Mouse (Mus musculus): Measurements from ENCODE around the gene Scube1.

Scube1 gene

DNA sequence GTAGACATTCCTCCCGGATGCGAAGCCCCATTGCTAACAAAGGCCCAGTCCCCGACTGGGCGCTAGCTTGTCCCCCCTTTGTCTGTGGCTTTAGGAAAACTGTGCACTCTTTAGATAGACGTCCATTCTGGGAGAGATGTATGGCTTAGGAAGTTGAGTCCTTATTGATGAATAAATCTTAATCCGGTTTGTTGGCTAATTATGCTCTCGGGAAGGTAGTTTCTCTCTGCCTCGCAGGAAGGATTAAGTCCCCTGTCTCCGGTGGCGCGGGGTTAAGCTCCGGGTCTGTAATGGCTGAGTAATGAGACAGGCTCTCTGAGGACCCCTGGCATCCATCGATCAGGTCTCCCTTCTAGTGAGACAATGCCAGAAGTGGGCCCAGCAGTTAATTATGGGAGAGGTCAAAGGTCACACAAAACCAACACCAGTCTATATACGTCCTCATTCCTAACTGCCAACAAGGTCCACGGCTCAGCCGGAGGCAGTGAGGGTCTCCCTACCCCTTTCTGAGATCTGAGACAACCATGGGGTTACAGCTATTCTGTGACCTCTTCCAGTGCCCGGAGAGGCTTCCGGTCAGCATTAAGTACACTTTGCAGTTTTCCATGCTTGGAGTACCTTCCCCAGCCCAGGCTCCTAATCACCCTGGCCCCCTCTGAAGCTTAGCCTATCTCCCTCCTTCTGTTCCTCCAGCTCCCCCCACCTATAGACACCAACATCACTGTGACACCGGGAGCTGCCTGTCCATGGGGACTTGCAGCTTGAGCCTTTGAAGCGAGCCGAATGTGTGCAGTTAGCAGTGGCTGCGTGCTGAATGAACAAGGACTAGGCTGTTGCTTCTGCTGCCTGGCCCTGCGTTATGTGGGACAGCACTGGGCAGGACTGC is 14.7 kb downstream of the Scube1 start:
- DNase-seq (ENCODE audit: low spot score in 2 of 2), result no peak

DNA sequence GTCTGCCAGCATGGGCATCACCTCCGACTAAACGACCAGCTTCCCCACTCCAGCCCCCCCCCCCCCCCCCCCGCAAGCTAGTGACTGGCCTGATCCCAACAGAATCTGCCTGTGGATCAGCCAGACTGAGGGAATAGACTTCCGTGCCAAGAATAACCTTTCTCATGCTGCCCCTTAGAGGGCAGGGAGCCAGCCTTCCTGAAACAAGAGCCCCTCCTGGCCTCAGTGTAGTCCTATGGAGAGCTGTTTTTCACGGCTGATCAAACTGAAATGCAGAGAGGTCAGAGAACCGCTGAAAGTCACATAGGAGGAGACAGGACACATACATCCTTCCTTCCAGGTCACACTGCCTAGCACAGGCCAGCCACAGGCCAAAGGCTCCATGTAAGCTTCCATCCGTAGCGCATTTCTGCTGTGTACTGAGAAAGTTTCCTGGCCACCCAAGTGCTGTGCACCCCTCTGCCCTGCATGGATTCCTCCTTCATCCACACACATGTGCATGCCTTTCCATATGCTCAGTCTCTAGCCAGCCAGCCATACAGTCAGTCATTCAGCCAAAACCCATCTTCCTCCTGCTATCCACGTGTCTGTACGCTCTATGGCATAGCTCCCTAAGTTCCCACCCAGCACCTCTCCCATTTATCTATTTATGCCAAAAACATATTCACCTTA is 18.2 kb downstream of the Scube1 start:
- no peak for DNase-seq (ENCODE audit: low spot score in 2 of 2)

DNA sequence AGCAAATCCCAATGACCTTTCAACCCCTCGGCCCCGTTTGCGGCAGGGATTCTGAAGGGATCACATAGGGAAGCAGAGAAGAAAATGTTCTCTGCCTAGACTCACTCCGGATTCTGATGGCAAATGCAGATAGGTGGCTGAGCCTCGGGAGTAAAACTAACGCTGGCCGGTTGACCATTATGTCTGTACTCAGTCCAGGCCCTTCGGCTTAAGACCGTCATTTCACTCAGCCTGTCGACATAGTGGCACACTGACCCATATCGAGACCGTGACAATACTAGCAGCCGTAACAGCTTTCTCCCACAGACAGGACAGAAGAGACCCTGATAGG is 24.3 kb downstream of the Scube1 start:
- no peak for DNase-seq (ENCODE audit: low spot score in 2 of 2)

DNA sequence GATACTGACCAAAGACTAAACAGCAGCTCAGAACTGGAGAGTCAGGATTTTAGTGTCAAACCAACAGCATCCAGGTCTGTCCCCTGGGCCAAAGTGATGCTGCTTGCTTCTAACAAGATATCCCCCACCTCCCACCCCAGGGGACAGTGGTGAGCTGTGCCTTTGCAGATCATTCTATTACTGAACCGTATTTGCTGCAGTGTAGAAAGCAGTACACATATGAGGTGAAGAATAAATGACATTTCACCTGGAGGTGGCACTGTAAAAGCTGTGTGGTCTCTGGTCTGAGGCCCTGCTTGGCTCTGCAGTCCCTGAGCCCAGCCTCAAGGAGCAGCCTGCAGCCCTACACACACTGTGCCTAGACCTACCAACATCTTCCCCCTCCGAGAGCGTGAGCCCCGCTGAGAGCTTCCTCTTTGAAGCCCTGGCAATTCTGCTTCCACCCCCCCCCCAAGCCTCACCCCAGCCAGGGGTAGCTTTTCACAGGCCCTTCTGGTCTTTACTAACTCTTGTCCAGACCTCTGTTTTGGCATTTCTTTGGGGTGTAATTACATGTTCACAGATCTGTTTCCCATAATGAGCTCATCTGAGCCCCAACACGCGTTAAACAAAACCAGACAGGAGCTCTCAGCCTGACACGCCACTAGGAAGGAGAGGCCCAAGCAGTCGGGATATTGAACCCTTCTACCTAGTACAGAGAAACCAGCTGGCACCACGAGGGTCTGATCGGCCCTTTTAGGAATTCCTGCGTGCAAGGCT is 24.8 kb downstream of the Scube1 start:
- no peak for DNase-seq (ENCODE audit: low spot score in 2 of 2)

DNA sequence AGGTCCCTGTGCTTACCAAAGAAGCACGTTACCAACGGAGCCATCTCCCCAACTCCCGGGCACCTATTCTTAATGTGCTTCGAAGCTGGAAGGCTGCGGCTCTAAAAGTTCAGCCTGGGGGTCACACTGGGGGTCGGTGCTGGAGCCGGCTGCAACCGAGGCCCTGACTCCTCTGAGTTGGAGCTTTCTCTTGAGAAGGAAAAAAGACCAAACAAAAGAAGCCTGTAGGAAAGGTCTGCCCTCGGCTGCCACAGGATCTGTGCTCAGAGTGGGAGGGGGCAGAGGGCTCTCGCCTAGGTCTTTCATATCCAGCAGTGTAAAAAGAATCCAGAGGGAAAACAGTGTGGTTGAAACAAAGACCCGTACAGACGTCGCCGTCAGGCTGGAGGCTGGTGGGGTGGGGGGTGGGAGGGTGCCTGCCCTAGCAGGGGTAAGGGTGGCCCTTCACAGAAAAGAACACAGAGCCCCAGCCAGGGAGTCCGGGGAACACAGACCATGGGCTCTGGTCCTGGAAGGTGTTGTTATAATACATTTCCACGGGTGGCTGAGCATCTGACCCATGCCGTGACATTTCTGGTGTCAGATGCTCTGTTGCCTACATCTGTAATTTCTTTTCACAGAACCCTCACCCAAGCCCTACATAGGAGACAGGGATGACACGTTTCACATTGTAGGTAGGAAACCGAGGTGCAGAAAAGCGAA is 25.5 kb downstream of the Scube1 start:
- no peak for DNase-seq (ENCODE audit: low spot score in 2 of 2)

DNA sequence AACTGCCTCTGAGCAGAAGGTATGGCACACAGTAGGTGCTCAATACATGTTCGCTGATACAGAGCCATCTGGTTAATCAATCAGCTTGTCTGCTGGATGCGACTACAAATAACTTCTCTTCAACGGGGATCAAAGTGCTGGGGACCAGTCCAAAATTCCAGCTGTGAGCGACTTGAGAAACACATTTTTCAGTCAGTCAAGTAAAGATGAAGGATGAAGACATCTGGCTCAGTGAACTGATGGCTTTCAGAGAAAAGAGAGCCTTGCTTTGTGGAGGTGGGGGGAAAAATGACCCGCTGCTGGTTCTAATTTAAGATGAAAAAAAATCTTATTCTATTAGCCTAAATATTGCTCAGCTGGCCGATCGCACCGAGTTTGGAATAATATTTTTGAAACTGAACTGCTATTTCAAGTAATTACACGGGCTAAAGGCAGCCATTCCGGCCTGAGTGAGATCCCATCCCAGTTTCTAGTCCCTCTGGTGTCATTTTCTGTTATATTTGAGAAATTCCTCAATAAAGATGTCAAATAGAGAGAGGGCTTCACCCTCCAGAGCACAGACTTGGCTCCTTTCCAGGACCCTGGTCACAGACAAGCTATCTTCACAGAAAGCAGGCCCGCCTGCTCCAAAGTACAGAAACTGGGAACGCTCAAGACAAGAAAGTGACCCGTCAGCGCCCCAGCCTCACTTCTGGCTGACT is 28.0 kb downstream of the Scube1 start:
- no peak for DNase-seq (ENCODE audit: low spot score in 2 of 2)

DNA sequence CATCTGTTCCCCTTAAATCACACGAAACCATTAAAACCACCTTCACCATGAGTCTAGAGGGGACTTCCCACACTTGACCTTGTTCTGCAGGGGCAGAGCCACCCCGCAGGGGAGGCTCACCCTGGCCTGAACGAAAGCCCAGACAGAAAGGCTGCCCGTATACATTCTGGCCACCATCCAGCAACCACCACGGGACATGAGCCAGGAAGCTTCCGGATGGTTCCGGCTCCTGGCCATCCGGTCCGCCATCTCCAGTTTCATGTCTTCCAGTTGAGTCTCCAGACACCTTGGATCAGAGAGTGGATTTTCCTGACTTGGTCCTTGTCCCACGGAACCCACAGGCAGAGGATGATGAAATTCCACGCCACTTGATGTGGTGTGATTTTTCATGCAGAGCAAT is 29.7 kb downstream of the Scube1 start:
- DNase-seq (ENCODE audit: low spot score in 2 of 2), result no peak

DNA sequence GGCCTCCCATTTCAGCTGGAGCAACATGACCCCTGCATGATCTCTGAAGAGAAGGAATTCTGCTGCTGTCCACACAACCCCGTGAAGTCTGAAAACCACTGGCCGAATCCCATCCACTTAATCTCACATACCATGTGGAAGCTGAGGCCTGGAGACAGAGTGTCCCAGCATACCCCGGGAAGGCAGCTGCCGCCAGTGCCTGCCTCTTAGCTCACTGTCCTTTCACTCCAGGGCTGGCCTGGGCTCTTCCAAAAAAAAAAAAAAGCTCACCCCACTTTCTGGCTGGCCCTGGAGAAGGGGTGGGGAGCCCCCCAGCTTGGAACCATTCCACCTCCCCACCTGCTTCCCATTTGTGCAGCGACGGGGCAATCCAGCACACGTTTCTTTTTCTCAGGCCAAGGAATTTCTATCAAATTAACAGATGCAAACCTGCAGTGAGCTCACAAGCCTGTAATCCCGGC is 32.9 kb downstream of the Scube1 start:
- DNase-seq (ENCODE audit: low spot score in 2 of 2), result no peak

DNA sequence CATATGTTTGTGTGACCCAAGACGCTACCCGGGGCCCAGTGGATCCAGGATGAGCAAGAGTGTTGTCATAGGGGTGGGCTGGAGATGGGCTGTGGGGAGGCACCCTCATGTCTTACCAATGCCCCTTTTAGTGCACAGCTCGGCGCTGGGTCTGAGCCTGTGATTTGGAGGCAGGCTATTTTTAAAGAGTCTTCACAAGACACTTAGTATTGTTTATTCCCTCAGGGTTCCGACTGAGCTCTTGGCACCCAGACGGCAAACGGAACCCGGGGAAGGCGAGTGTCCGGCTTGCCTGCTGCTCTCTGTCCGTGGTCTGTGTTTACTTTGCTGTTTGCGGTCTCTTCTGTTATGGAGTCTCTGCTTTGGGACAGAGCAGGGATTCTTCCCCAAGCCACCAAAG is 34.9 kb downstream of the Scube1 start:
- no peak for DNase-seq (ENCODE audit: low spot score in 2 of 2)

DNA sequence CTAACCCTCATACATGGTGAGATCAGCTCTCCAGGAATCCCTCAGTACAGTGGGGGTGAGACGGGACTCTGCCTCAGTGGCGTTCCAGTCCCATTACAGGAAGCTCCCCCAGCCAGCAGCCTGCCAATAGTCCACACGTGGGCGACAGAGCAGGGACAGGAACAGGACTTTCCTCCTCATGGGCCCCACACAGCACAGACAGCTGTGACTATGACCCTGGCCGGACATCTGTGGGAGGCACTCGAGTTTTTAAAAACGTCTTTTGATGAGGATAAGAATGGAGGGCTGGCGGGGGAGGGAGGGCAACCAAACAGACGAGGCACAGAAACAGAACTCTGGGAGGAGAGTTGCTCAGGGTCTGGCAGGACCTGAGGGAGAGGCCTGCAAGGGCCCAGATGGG is 38.2 kb downstream of the Scube1 start:
- DNase-seq (ENCODE audit: low spot score in 2 of 2), result no peak

DNA sequence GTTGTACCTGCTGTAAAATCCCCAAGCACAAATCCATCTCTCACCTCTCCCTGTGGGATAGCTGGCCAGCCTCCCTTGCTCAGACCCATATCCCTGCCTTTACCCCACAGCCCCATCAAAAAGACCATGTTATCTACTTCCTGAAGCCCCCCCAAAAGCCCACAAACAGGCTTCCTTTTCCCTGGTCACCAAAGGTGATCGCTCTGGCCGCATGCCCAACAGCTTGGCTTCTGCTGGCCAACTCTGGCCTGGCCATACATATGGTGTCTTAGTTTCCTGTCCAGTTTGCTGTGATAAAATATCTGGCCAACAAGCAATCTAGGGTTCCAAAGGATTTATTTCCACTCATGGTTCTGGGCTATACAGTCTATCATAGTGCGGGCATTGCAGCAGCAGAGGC is 38.9 kb downstream of the Scube1 start:
- no peak for DNase-seq (ENCODE audit: low spot score in 2 of 2)

DNA sequence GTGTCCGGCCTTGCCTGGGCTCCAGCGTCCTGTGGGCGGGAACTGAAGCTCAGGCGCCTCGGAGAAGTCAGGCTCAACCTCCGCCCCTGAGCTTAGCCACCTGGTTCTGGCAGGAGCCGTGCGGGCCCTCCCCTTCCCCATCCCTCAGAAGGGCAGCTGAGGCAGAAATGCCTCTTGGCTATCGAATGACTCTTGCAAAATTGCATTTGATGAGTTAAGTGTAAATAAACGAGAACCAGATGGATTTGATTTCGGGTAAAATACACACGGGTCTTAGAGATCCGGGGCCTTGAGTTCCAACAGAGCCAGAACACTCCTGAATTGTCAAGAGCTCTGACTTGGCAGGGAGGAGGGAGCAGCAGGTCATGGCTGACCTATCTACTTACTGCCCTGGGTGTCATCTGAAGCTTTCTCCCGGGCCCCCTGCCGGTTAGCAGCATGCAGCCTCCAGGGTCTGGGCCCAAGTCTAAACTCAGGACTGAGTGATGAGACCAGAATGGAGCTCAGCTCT is 41.7 kb downstream of the Scube1 start:
- DNase-seq (ENCODE audit: low spot score in 2 of 2), result no peak

DNA sequence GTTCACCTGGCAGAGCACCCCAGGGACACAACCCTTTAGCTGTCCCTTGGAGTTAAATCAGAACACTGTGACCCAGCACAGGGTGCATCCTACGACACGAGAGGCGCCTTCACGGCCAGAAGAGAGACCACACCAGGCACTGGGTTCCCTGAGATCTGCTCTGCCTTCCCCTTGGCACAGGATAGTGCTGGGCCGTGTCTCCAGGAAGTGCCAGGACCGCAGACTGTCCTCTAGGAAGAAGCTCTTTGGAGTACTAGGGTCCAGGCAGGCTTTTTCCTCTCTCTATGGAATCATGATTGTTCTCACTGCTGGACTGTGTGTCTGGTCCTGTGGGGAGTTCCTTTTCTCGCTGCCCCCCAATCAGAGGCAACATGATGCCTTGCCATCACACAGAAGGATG is 44.5 kb downstream of the Scube1 start:
- no peak for DNase-seq (ENCODE audit: low spot score in 2 of 2)

DNA sequence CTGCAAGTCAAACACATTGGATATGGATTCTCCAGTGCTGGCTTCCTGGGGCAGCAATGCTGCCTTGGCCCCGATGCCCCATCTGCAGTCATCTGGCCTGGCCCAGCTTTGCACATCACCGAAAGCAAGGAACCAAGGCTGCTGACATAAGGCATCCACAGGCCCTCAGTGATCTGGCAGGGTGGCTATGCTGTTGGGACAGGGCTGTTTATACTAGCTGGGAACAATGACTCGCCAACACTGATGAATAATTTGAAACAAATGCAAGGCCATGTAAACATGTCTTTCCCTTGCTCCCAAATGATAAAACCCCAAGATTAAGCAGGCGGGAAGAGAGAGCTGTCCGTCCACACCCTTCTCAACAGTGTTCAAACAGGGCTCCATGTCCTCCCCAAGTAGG is 45.1 kb downstream of the Scube1 start:
- no peak for DNase-seq (ENCODE audit: low spot score in 2 of 2)

DNA sequence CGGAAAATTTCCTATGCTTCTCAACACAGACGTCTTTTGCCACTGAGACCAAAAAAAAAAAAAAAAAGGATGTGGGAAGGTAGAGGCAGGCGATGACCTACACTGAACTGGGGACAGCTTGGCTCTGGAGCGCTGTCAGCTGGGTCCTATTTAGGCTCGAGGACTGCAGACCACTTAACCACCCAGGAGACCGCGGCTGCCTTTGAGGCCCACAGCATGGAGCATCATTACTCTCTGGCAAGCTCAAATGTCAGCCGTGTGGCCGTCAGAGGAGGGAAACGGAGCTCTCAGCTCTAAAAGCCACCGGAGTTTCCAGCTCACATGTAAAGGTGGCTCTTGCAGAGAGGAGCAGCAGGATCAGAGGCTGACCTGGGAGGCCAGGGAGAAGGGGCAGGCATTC is 46.2 kb downstream of the Scube1 start:
- DNase-seq (ENCODE audit: low spot score in 2 of 2), result no peak

DNA sequence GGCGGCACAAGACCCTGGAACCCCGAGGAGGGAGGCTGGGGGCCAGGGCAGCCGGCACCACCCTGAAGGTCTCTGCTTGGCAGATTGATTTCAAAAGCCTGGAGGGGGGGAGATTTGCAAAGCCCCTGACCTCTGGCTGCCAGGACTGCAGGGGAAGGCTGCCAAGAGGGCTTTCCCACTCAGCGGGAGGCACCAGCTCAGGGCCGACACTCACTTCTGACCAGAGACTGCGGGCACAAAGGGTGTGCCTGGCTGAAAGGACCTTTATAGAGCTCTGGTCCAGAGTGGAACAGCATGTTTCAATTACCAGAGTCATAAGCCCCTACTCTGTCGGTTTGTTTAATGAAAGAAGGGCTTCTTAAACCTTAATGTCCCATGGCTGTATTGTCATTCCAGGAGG is 46.7 kb downstream of the Scube1 start:
- no peak for DNase-seq (ENCODE audit: low spot score in 2 of 2)

DNA sequence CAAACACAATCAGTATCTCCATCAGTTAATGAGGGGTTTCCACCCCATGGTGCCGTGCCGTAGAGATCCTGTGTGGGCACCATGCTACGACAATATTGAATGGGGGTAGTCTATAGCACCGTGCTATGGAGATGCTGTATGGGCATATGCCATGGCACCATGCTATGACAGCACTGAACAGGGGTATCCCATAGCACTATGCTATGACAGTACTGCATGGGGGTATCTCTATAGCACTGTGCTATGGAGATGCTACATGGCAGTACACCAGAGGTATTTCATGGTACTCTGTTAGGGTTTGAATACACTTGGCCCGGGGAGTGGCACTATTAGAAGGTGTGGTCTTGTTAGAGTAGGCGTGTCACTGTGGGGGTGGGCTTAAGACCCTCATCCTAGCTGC is 47.7 kb downstream of the Scube1 start:
- DNase-seq (ENCODE audit: low spot score in 2 of 2), result no peak

DNA sequence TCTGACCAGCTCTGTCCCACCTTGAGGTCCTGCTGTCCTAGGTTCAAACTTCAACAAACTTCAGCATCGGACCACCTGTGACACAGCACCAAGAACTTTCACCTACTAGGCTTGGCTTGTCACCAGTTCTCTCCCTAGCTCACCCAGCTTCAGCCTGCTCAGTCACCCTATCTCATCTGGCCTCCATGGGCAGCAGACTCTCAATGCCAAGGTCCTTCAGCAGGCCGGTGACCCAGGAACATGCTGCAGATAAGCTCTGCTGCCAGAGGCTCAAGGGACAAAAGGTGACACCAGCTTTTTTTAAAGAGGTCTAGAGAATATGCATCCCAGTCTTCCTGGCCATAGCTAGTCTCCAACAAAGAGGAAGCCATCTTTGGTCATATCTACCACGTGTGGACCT is 48.5 kb downstream of the Scube1 start:
- DNase-seq (ENCODE audit: low spot score in 2 of 2), result no peak

DNA sequence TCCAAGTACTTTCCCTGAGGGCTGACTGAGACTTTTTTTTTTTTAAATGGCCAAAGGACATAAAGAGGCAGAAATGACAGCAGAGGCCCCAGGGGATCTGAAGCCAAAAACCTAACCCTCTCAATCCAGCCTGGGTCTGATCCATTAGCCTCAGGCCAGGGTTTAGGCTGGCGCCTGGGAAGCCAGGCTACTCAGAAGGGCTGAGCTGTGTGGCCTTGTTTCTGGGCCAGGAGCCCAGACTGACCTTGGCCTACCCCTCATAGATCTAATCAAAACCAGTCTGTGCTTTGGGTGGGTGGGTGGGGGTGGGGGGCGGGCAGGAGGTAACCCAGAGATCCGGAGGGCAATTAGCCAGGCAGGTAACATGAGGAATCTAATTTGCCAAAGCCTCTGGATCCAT is 51.2 kb downstream of the Scube1 start:
- DNase-seq (ENCODE audit: low spot score in 2 of 2), result no peak

DNA sequence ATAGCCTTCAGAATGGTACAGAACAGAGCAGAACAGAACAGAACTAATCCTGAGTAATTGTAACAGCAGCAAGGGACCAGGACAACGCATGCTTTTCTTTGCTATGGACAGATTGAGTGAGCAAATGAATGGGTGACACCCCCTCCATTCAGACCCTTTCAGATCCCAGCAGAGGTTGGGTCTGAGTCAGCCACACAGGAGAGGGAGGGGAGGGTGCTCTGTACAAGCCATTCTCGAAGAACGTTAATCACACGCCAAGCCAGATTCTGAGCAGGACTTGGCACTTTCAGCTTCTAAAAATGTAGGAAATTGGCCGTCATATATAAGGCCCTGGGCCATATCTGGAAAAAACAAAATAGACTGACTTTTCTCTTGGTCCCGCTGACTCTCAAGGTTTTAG is 57.3 kb downstream of the Scube1 start:
- DNase-seq (ENCODE audit: low spot score in 2 of 2), result no peak

DNA sequence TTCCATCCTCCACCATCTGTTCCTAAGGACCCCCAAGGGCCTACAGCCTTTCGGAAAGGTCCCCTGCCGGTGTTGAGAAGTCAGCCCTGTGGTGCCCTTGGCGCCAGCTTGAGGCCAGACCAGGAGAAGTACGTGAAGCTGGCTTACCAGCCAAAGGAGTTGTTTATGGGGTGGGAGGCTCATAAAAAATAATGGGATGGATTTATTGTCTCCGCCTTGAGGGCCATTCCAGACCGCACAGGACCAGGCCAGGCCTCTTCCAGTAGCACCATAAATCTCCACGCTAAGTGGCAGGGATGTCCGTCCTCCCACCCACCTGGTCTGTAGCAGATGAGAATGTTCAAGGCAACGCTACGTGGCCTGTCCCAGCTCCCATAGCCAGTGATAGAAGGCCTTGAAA is 58.4 kb downstream of the Scube1 start:
- no peak for DNase-seq (ENCODE audit: low spot score in 2 of 2)
